Mouse (Mus musculus): ENCODE measurements around the gene Fgfr2. TPM values are rescaled to one million over a fixed set of nuclear protein-coding genes. Genes with fewer than 3 reads are reported as not detected.
A peak's percentile ranks its signal among the peaks of the same experiment; 100 is the strongest.

Fgfr2 gene
- 100 and 110 TPM in 2 replicates for polyA plus RNA-seq (2015; fragmentation: Nextera tagmentation; extraction: Ambion mirVana)

DNA sequence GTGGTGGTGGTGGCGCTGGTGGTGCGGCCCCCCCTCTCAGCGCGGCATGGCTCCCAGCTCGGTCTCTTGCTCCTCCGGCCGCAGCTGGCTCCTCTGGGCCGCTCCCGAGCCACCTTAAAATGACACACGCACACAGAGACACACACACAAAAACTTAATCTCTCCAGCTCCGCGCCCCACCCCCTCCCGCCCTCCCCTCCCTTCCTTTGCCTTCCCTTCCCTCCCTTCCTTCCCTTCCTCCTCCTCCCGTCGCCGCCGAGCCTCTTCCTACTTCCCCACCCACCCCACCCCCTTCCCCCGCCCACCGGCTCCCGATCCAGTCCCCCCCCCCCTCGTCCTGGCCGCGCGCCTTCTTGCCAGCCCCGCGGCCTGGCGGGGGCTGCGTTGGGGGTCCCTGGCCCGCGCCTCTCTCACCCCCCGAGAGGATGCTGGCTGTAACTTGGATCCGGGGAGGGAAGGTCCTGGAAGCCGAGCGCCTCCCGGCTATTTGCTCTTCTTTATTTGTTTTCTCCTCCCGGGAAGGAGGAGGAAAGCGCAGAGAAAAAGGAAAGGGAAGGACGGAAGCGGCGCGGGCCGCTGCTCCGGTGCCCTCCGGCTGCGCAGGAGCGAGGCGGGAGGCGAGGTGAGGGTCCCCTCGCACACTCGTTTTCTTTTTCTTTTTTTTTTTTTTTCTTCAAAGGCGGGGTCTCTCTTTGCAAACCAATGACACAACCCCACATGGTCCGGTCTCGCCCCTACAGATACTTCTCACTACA is at the start of gene Fgfr2:
Gene Fgfr2 (minus strand): TSS at position 107 of the 755 bp plus-strand sequence.
- peak; percentile 94 for DNase-seq (ENCODE audit: low spot score)
- peaks cover 14% of the 10 kb centered on the region for H3K4me1 ChIP-seq (ENCODE audit: insufficient read depth, low read depth, low read length)
- H3K4me2 ChIP-seq (replicated peaks; ENCODE audit: low read depth, low read length) = peak within 1 kb of the TSS; percentile 91
- no peak for TF ChIP-seq EP300 (IDR thresholded peaks at IDR 0.05)
- no peak for TF ChIP-seq CTCF (IDR thresholded peaks at IDR 0.05)
- peak within 1 kb of the TSS; percentile 92 for H3K4me3 ChIP-seq (ENCODE audit: low read depth, low read length)
- ATAC-seq = peak; percentile 61
- peak within 1 kb of the TSS; percentile 98 for H3K27ac ChIP-seq (ENCODE audit: low read length)
- no peaks in the 10 kb centered on the region for H3K36me3 ChIP-seq (ENCODE audit: insufficient read depth, low read length)
- 0% methylated on average over 22 of the region's 53 CpGs for WGBS
- H3K27me3 ChIP-seq (replicated peaks; ENCODE audit: insufficient read depth, low read length) = no peaks in the 10 kb centered on the region
- no peaks in the 10 kb centered on the region for H3K9me3 ChIP-seq (ENCODE audit: low read length)
- H3K9ac ChIP-seq (replicated peaks; ENCODE audit: low read depth) = peak within 1 kb of the TSS; percentile 90

DNA sequence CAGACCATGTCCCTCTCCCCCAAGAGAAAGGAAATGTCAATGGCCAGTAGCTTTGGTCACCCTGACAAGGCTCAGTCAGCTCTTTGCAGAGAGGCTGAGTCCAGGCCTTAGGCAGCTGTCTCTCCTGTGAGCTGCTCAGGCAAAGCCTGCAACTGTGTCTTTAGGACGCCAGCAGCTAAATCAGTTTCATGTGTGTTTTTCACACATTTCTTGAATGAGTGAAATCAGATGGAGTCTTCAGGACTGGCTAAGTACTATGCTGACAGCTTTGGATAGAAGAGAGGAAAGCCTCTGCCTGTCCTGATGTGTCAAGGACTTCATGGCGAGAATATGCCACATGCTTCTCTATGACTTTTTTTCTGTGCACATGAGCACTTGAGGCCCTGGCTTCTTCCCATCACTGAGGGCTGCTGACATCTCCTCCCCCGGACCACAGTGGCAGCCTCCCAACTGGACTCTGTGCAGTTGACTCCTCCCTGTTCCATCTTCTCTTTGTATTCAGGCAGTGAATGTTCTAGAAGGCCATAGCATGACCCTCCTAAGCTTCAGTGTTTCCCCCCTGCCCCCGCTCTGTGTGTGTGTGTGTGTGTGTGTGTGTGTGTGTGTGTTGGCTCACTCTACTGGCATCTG is 48.4 kb upstream of the Fgfr2 start:
- 70% methylated on average over 4 of the region's 4 CpGs for WGBS
- 0 out of 2 replicates have a peak, but pooled peaks cover 3% of the 10 kb centered on the region for H3K4me1 ChIP-seq (ENCODE audit: insufficient read depth, low read depth, low read length)
- TF ChIP-seq EP300 (IDR thresholded peaks at IDR 0.05) (no peak), CTCF (IDR thresholded peaks at IDR 0.05) (no peak)
- H3K9ac ChIP-seq (replicated peaks; ENCODE audit: low read depth) = no peak overlapping the region
- ATAC-seq (no peak), DNase-seq (ENCODE audit: low spot score) (no peak)
- H3K9me3 ChIP-seq (ENCODE audit: low read length) = no peaks in the 10 kb centered on the region
- no peak overlapping the region for H3K4me2 ChIP-seq (replicated peaks; ENCODE audit: low read depth, low read length)
- H3K36me3 ChIP-seq (ENCODE audit: insufficient read depth, low read length) = no peaks in the 10 kb centered on the region
- H3K4me3 ChIP-seq (ENCODE audit: low read depth, low read length) = no peak overlapping the region
- H3K27me3 ChIP-seq (replicated peaks; ENCODE audit: insufficient read depth, low read length) = no peaks in the 10 kb centered on the region
- no peak overlapping the region for H3K27ac ChIP-seq (ENCODE audit: low read length)

DNA sequence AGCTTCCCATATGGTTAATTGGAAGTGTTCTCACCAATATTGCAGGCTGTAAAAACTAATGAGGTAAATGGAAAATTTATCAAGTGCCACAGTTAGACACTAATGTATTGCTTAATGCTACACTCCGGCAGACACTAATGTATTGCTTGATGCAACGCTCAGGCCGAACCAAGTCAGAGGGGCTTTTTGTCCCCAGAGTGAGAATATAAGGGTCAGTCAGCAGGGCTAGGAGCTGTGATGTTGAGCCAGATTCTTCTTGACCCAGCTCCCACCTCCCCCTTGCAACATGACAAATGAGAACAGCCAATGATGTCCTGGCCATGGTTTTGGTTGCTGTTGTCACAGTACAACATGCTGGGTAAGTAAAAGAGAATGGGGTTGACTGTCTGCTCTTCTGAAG is 45.8 kb upstream of the Fgfr2 start:
- no peak for TF ChIP-seq CTCF (IDR thresholded peaks at IDR 0.05)
- no peak for TF ChIP-seq EP300 (IDR thresholded peaks at IDR 0.05)
- DNase-seq (ENCODE audit: low spot score) = peak; percentile 49
- Histone ChIP-seq H3K4me1 (ENCODE audit: insufficient read depth, low read depth, low read length) (no peaks in the 10 kb centered on the region), H3K4me3 (ENCODE audit: low read depth, low read length) (no peak overlapping the region), H3K4me2 (replicated peaks; ENCODE audit: low read depth, low read length) (no peak overlapping the region), H3K27me3 (replicated peaks; ENCODE audit: insufficient read depth, low read length) (no peaks in the 10 kb centered on the region), H3K27ac (ENCODE audit: low read length) (no peak overlapping the region), H3K9ac (replicated peaks; ENCODE audit: low read depth) (no peak overlapping the region), H3K36me3 (ENCODE audit: insufficient read depth, low read length) (no peaks in the 10 kb centered on the region), H3K9me3 (ENCODE audit: low read length) (no peaks in the 10 kb centered on the region)
- ATAC-seq = peak; percentile 62; the same call in 1 of the 2 replicates
- WGBS = 69% methylated on average over 3 of the region's 3 CpGs

DNA sequence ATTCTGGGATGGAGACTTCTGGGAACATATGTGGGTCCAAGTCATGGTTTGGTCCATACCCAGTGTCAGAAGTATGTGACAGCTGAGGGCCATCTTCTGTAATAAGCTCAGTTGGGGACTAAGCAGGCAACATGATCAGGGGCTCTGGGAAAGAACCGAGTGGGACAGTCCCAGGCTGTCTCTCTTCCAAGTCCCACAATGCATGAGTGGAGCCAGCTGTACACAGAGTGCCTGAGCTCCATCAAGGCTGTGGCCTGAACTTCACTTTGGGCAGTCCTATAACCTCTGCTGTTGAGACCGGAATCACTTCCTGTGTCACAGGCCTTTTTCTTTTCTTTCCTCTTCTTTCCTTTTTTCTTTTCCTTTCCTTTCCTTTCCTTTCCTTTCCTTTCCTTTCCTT is 44.8 kb upstream of the Fgfr2 start:
- no peaks in the 10 kb centered on the region for H3K4me1 ChIP-seq (ENCODE audit: insufficient read depth, low read depth, low read length)
- TF ChIP-seq CTCF (IDR thresholded peaks at IDR 0.05) (no peak), EP300 (IDR thresholded peaks at IDR 0.05) (no peak)
- 73% methylated on average over 2 of the region's 2 CpGs for WGBS
- H3K36me3 ChIP-seq (ENCODE audit: insufficient read depth, low read length) = no peaks in the 10 kb centered on the region
- no peaks in the 10 kb centered on the region for H3K27me3 ChIP-seq (replicated peaks; ENCODE audit: insufficient read depth, low read length)
- H3K4me2 ChIP-seq (replicated peaks; ENCODE audit: low read depth, low read length) = no peak overlapping the region
- ATAC-seq = no peak
- H3K9me3 ChIP-seq (ENCODE audit: low read length) = no peaks in the 10 kb centered on the region
- no peak overlapping the region for H3K4me3 ChIP-seq (ENCODE audit: low read depth, low read length)
- no peak for DNase-seq (ENCODE audit: low spot score)
- no peak overlapping the region for H3K27ac ChIP-seq (ENCODE audit: low read length)
- no peak overlapping the region for H3K9ac ChIP-seq (replicated peaks; ENCODE audit: low read depth)

DNA sequence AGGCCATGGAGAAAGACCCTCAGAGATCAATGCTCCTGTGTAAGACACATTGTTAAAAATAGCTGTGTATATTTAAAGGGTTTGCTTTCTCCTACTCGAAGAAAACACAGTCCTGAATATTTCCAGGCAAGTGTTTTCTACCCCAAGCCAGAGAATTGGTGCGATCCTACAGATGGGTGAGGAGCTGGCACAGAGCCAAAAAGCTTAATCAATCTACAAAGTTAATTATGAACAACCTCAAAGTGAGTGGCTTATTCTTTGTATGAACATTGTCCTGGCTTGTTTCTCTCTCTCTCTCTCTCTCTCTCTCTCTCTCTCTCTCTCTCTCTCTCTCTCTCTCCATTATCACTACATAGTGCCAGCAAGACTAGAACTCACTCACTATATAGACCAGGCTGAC is 41.6 kb upstream of the Fgfr2 start:
- 37% methylated on average over 2 of the region's 2 CpGs for WGBS
- Histone ChIP-seq H3K9ac (replicated peaks; ENCODE audit: low read depth) (no peak overlapping the region), H3K4me2 (replicated peaks; ENCODE audit: low read depth, low read length) (no peak overlapping the region), H3K4me3 (ENCODE audit: low read depth, low read length) (no peak overlapping the region), H3K9me3 (ENCODE audit: low read length) (no peaks in the 10 kb centered on the region), H3K36me3 (ENCODE audit: insufficient read depth, low read length) (no peaks in the 10 kb centered on the region), H3K4me1 (ENCODE audit: insufficient read depth, low read depth, low read length) (no peaks in the 10 kb centered on the region), H3K27me3 (replicated peaks; ENCODE audit: insufficient read depth, low read length) (no peaks in the 10 kb centered on the region), H3K27ac (ENCODE audit: low read length) (no peak overlapping the region)
- TF ChIP-seq CTCF (IDR thresholded peaks at IDR 0.05) (no peak), EP300 (IDR thresholded peaks at IDR 0.05) (no peak)
- no peak for ATAC-seq
- DNase-seq (ENCODE audit: low spot score) = no peak

DNA sequence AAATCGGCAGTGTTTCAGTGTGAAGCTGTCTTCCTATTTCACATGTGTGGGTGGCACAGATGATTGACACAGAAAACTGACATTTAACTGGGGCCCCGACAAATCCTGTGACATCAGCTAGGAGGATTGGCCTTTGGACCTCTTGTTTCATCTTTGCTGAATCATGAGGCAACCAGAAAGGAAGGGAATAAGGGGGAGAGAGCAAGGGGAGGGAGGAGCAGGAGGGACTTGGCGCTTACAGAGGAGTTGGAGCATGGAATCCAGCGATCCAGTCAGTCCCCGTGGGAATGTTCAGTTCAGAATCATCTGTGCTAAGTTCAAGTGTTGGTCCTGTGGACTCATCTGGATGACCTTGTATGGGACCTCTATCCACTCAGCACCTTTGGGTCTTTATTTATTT is 39.9 kb upstream of the Fgfr2 start:
- Histone ChIP-seq H3K4me1 (ENCODE audit: insufficient read depth, low read depth, low read length) (no peaks in the 10 kb centered on the region), H3K4me2 (replicated peaks; ENCODE audit: low read depth, low read length) (no peak overlapping the region), H3K4me3 (ENCODE audit: low read depth, low read length) (no peak overlapping the region), H3K27ac (ENCODE audit: low read length) (no peak overlapping the region), H3K27me3 (replicated peaks; ENCODE audit: insufficient read depth, low read length) (no peaks in the 10 kb centered on the region), H3K9me3 (ENCODE audit: low read length) (no peaks in the 10 kb centered on the region), H3K36me3 (ENCODE audit: insufficient read depth, low read length) (no peaks in the 10 kb centered on the region), H3K9ac (replicated peaks; ENCODE audit: low read depth) (no peak overlapping the region)
- whole genome bisulfite sequencing = 56% methylated on average over 5 of the region's 5 CpGs
- peak; percentile 9 for DNase-seq (ENCODE audit: low spot score)
- peak; percentile 23; the same call in 1 of the 2 replicates for ATAC-seq
- TF ChIP-seq EP300 (IDR thresholded peaks at IDR 0.05) (no peak), CTCF (IDR thresholded peaks at IDR 0.05) (no peak)
